Mouse (Mus musculus): ENCODE results near the gene Ccdc191.

- TF ChIP-seq POLR2A (IDR thresholded peaks at IDR 0.05; ENCODE audit: control insufficient read depth, extremely low read depth, insufficient read depth, low read length, poor library complexity) = no peak
- TF ChIP-seq CTCF (IDR thresholded peaks at IDR 0.05; ENCODE audit: borderline replicate concordance, control insufficient read depth, extremely low read depth, insufficient read depth, low read length, poor library complexity) = no peak
Measured at GRCm38 (mm10) chr16:43940846-43941245, 51.2 kb downstream of the Ccdc191 start.
